Mouse (Mus musculus) embryonic stem cell, embryonic (primary cell): ENCODE measurements at regions not wholly inside any gene's neighbourhood (a gene's known extent, or its start where the extent isn't known, plus 50 kb on each side); places are given as distances from the start of the nearest gene placed in this dataset.

Experiments used
- CTCF ChIA-PET, 4 experiments: fragments of 300-600 bp in 2 of 4; fragments of 350-600 bp in 2 of 4; sonication (Branson Sonifier 250); formaldehyde crosslinking; loops; one replicate each; lab custom pipeline; 2022; ENCODE audit warnings: inconsistent platforms in 2 of 4; lab: Charles Lee
- POLR2A ChIA-PET, 4 experiments: fragments of 300-600 bp in 2 of 4; fragments of 350-600 bp in 2 of 4; sonication (Branson Sonifier 250); formaldehyde crosslinking; loops; one replicate each; lab custom pipeline; 2022; ENCODE audit warnings: antibody characterized with exemption in 4 of 4, inconsistent platforms in 1 of 4; lab: Charles Lee

- ChIA-PET CTCF (interaction anchor here in 2 of 4 experiments (1.1 to 1.4 kb wide), 2 partner anchors 9 to 52 kb away, joined by 3 read pairs; no protein-coding TSS in a partner anchor), POLR2A (interaction anchor here in 1 of 4 experiments (0.5 kb wide), 1 partner anchor 28 kb away, joined by 3 read pairs; no protein-coding TSS in a partner anchor)
Observed at GRCm38 (mm10) chr2:92693024-92693423, 93.5 kb downstream of the Chst1 start.

DNA sequence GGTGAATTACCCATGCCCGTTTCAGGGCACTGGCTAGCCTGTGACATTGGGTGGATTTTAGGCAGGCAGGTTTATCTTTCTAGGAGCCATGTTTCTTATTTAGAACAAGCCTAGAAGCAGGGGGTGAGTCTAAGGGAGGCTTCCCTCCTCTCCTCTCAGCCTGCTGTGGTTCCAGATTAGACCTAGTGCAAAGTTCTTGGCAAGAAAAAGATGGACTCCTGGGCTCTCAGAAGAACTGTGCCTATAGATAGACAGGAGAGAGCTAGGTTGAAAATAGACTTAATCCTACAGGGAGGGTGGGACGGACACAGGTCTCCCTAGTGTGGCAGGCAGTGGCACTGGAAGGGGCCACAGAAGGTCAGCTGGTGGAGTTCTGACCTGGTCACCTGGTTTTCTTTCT lies 95.3 kb downstream of the Chst1 start:
- POLR2A ChIA-PET = no interaction called here

DNA sequence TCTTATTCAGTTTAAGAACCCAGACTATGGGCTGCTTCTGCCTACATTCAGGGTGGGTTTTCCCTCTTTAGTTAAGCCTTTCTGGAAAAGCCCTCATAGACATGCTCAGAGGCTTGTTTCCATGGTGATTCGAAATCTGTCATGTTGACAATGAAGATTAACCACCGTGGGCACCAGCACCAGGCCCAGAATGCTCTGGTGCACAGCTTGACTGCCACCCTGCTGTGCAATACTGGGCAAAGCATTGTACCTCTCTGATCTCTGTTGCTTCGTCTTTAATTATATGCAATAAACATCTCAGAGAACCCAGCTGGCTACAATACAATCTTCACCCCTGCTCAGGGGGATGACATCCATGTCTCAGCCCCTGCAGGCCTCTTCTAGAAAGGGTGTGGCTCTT lies 96.4 kb downstream of the Chst1 start:
- ChIA-PET POLR2A (interaction anchor here in 1 of 4 experiments (1.2 kb wide), 1 partner anchor 15 kb away, joined by 3 read pairs; no protein-coding TSS in a partner anchor), CTCF (no interaction called here)

More for the DNA sequence above, 95.3 kb downstream of the Chst1 start:
- CTCF ChIA-PET = no interaction called here

DNA sequence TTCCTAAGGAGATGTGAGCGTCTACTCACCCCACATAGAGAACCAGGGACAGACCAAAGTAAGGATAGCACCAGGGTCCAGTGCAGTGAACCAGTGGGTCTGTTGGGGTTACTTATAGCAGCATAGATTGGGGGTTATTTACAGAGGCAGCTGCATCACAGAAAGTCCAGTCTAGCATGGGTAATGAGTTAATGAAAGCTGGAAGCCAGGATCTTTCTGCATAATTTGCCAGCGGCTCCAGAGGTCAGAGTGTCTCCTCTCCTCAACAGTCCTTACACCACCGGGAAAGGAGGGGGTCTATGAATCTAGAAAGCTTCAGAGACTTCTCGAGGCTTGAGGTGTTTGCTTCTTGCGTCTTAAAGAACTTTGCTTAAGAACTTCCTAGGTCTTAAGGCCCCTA lies 98.2 kb downstream of the Chst1 start:
- CTCF ChIA-PET = no interaction called here

DNA sequence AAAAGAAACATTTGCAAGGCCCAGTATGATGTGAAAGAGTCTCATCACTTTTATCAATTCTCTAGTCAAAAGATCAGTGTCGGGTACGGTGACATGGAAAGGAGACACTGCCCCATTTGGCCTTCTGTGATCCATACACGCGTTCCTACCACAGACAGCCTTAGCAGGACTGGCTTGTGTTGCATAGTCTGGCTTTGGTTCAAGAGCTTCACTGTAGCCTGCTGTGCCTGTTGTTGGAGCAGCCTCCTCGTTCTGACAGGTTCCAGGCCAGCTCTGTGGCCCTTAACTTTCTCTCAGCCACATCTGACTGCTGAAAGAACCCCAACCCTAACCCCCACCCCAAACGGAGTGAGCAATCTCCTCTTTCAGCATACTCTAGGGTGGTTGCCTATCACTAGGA lies 99.9 kb downstream of the Chst1 start:
- CTCF ChIA-PET = no interaction called here
- POLR2A ChIA-PET = no interaction called here

More for the DNA sequence above, 98.2 kb downstream of the Chst1 start:
- POLR2A ChIA-PET = no interaction called here

- ChIA-PET POLR2A (interaction anchor here in 1 of 4 experiments (0.5 kb wide), 1 partner anchor 35 kb away, joined by 3 read pairs; no protein-coding TSS in a partner anchor), CTCF (no interaction called here)
Observed at GRCm38 (mm10) chr2:92704035-92704434, 104.5 kb downstream of the Chst1 start.

DNA sequence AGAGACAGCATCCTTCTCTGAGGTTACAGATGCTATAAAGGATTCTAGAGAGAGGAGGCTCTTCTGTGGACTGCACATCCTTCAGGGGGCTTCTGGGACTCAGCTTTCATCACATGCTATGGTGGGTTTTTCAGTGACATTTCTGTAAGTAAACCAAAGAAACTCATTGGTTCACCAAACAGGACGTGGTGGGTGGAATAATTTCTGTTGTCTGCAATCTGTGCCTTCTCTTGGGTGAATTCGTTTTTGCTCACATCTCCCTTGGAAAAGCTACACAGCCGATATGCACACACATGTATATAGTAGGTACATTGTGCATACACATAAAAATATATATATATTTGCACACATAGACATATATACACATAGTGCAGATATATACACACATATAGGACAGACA lies 110.2 kb downstream of the Chst1 start:
- POLR2A ChIA-PET = interaction anchor here in 1 of 4 experiments (1.1 kb wide), 1 partner anchor 40 kb away, joined by 3 read pairs; no protein-coding TSS in a partner anchor
- CTCF ChIA-PET = no interaction called here

DNA sequence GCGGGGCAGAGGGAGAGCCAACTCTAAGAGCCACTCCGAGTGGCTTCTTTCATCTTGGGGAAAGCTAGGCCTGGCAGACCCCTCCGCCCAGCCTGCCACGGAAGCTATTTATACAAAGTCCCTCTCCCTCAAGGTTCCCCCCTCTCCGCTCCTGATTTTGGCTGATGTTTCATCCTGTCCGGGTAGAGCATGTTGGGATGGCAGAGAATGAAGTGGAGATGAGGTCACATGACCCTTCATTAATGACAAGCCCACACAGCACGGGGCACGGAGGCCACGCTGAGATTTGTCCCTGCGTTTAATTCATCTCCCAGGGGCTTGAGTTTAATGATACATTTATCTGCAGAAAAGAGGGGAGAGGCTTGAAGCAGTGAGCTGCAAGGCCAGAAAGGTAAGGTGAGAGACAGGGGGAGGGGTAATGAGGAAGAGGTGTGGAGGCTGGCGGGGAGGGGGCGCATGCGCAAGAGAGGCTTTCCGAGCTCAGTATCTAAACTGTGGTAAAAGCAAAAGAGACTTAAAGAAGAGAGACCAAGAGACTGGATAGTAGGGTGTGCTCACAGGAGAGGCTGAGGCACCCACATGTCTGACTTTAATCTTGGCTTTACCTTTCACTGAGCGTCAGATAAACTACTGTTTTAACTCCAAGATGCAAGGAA lies 111.7 kb downstream of the Chst1 start:
- POLR2A ChIA-PET = interaction anchor here in 1 of 4 experiments (0.6 to 1.2 kb wide), 4 partner anchors 15 to 876 kb away, joined by 3 to 8 read pairs (median 3); no protein-coding TSS in a partner anchor
- CTCF ChIA-PET = interaction anchor here in 2 of 4 experiments (0.5 to 0.6 kb wide), 2 partner anchors 549 to 873 kb away, joined by 3 to 7 read pairs; no protein-coding TSS in a partner anchor

GRCm38 (mm10) chr2:92712266-92713144 lies 113.0 kb downstream of the Chst1 start:
- ChIA-PET CTCF (no interaction called here), POLR2A (interaction anchor here in 2 of 4 experiments (0.5 to 1.1 kb wide), 3 partner anchors 19 to 47 kb away, joined by 3 read pairs; no protein-coding TSS in a partner anchor)

- ChIA-PET POLR2A (interaction anchor here in 1 of 4 experiments (0.6 kb wide), 1 partner anchor 116 kb away, joined by 3 read pairs; no protein-coding TSS in a partner anchor), CTCF (interaction anchor here in 2 of 4 experiments (0.6 to 0.7 kb wide), 2 partner anchors 119 to 730 kb away, joined by 3 to 4 read pairs; no protein-coding TSS in a partner anchor)
Observed at GRCm38 (mm10) chr2:92717706-92718105, 118.2 kb downstream of the Chst1 start.

DNA sequence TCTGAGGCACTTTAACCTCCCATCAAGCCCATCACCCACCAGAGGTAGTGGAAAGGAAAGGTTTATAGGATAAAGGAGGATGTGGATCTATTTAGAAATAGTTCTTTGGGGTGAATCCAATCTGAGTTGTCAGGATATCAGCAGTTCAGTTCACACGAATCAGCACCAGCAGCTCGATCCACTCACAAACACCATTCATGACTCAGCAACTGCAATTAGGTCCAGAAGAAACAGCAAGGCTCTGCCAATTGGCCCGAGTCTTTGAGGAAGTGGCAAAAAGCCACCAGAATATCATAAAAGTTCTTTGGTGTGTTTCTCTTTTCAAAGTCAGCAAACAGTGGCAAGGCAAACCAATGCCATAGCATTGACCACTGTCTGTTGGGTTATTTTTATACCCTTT lies 122.4 kb downstream of the Chst1 start:
- POLR2A ChIA-PET = no interaction called here
- CTCF ChIA-PET = no interaction called here

GRCm38 (mm10) chr2:92723618-92724263 lies 124.2 kb downstream of the Chst1 start:
- ChIA-PET POLR2A (interaction anchor here in 1 of 4 experiments (0.7 to 1.2 kb wide), 3 partner anchors 18 to 499 kb away, joined by 3 to 10 read pairs (median 4); no protein-coding TSS in a partner anchor), CTCF (interaction anchor here in 1 of 4 experiments (1.3 kb wide), 1 partner anchor 115 kb away, joined by 4 read pairs; no protein-coding TSS in a partner anchor)

DNA sequence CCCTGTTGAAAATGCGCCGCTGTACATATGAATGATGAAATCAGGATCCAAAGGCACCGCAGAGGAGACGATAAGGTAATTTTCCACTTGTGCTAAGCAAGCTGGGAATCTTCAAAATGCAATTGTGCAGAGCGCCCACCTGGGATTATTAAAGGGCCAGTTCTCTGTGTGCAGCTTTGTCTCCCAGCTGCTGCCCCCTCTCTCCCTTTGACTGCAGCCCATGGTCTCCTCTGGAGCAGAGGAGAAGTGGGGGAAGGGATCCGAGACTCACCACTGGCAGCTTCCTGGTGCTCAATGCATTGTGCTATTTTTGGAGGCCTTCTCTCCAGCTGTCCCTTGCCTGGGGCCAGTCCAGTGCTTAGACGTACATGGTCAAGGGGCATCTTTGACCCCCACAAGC lies 127.1 kb downstream of the Chst1 start:
- CTCF ChIA-PET = interaction anchor here in 2 of 4 experiments (0.5 to 0.7 kb wide), 2 partner anchors 278 to 621 kb away, joined by 3 to 4 read pairs; no protein-coding TSS in a partner anchor

GRCm38 (mm10) chr2:92727241-92727640 lies 127.7 kb downstream of the Chst1 start:
- POLR2A ChIA-PET = no interaction called here
- CTCF ChIA-PET = no interaction called here

More for the DNA sequence above, 127.1 kb downstream of the Chst1 start:
- POLR2A ChIA-PET = no interaction called here

GRCm38 (mm10) chr2:92728388-92728787 lies 128.9 kb downstream of the Chst1 start:
- ChIA-PET POLR2A (no interaction called here), CTCF (interaction anchor here in 1 of 4 experiments (0.7 kb wide), 1 partner anchor 859 kb away, joined by 3 read pairs; no protein-coding TSS in a partner anchor)

- ChIA-PET POLR2A (no interaction called here), CTCF (no interaction called here)
Observed at GRCm38 (mm10) chr2:92730371-92730770, 130.9 kb downstream of the Chst1 start.

DNA sequence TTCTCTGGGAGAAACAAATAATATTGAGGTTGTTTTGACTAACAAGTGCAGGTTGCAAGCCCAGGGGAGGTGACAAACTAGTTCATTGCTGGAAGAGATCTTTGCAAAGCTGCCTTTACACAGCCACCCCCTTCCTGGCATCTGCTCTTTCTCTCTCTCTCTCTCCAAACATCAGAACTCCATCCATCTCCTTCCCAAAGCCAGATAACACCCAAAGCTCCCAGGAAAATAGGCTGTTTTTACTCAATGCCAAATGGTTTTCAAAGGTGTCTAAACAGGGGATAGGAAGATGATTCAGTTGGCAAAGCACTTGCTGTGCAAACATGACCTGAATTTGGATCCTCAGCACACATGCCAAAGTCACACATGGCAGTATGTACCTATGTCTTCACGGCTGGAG lies 133.9 kb downstream of the Chst1 start:
- ChIA-PET POLR2A (no interaction called here), CTCF (no interaction called here)

- ChIA-PET CTCF (no interaction called here), POLR2A (no interaction called here)
Observed at GRCm38 (mm10) chr2:92735784-92736183, 136.3 kb downstream of the Chst1 start.
